Mouse (Mus musculus) bone marrow, adult 2 months (tissue): Measurements from ENCODE around the gene Gm19935.

Experiments used
- CTCF ChIP-seq: fragments of 200-500 bp; IDR thresholded peaks from 2 replicates; pipeline ENCODE4 v1.5.1; 2011; ENCODE audit warnings: low read length, control low read depth; ENCODE audit not compliant: control insufficient read depth, insufficient read depth
- POLR2A ChIP-seq: fragments of 200-500 bp; IDR thresholded peaks from 2 replicates; pipeline ENCODE4 v1.6.1; 2011; ENCODE audit warnings: low read depth, mild to moderate bottlenecking, control low read depth, low read length, borderline replicate concordance; ENCODE audit not compliant: control insufficient read depth

- no peak for TF ChIP-seq CTCF
- TF ChIP-seq POLR2A, result no peak
Observed at GRCm38 (mm10) chr8:90799473-90799872, 17.7 kb downstream of the Gm19935 start.
